Mouse (Mus musculus) liver, embryonic 11.5 days (tissue): ENCODE data around the gene 9430097D07Rik. TPM values are rescaled to one million over a fixed set of nuclear protein-coding genes. Genes with fewer than 3 reads are reported as not detected.

ENCODE experiments used
- ATAC-seq: fragments of 200-750 bp; cut with Nextera tagmentation; replicated peaks from 2 replicates; pipeline ENCODE4 v1.8.0; 2017; ENCODE audit warnings: moderate number of reproducible peaks, mild to moderate bottlenecking, moderate TSS enrichment, moderate library complexity; ENCODE audit not compliant: low FRiP score
- DNase-seq: peaks from one replicate; pipeline ENCODE4 v3.0.0-alpha.2; 2017; ENCODE audit warnings: low spot score
- H3K27ac ChIP-seq: fragments of 300-500 bp; sonication (generic); 2 replicates; pipeline ENCODE4 v1.5.1; 2014; ENCODE audit warnings: mild to moderate bottlenecking, low read depth, low read length, control low read depth
- H3K27me3 ChIP-seq: fragments of 300-500 bp; sonication (generic); replicated peaks from 2 replicates; pipeline ENCODE4 v1.6.1; 2014; ENCODE audit warnings: low read length, mixed read lengths; ENCODE audit not compliant: control insufficient read depth, insufficient read depth
- H3K36me3 ChIP-seq: fragments of 300-500 bp; sonication (generic); 2 replicates; pipeline ENCODE4 v1.6.1; 2014; ENCODE audit warnings: mild to moderate bottlenecking, low read length, moderate library complexity, mixed read lengths; ENCODE audit not compliant: control insufficient read depth, insufficient read depth
- H3K4me1 ChIP-seq: fragments of 300-500 bp; sonication (generic); replicated peaks from 2 replicates; pipeline ENCODE4 v1.6.1; 2014; ENCODE audit warnings: low read length, mixed read lengths; ENCODE audit not compliant: control insufficient read depth, insufficient read depth
- H3K4me2 ChIP-seq: fragments of 300-500 bp; sonication (generic); 2 replicates; pipeline ENCODE4 v1.6.1; 2014; ENCODE audit warnings: mild to moderate bottlenecking, control low read depth, moderate library complexity
- H3K4me3 ChIP-seq: fragments of 300-500 bp; sonication (generic); 2 replicates; pipeline ENCODE4 v1.5.1; 2014; ENCODE audit warnings: low read depth, low read length, control low read depth
- H3K9ac ChIP-seq: fragments of 300-500 bp; sonication (generic); 2 replicates; pipeline ENCODE4 v1.6.1; 2014; ENCODE audit warnings: low read depth, low read length, control low read depth
- H3K9me3 ChIP-seq: fragments of 300-500 bp; sonication (generic); 2 replicates; pipeline ENCODE4 v1.6.1; 2016; ENCODE audit warnings: low read length, inconsistent platforms, mixed read lengths; ENCODE audit not compliant: control insufficient read depth
- WGBS: fragments of 180-500 bp; shearing (Covaris S2); extraction: QIAGEN DNeasy Blood & Tissue Kit; methylation state at CpG from one replicate; pipeline ENCODE4 v1.1.7; 2014; 5-methylcytosine and 5-hydroxymethylcytosine counted together
- polyA plus RNA-seq: library from polyadenylated mRNA; unstranded; fragments of >200 nt; fragmentation: Nextera tagmentation; extraction: Ambion mirVana; gene quantifications from 2 replicates; pipeline ENCODE4 v1.2.1, GENCODE M21; 2014

The 9430097D07Rik gene
- polyA plus RNA-seq, 1 experiment from 2014 or later: not detected

DNA sequence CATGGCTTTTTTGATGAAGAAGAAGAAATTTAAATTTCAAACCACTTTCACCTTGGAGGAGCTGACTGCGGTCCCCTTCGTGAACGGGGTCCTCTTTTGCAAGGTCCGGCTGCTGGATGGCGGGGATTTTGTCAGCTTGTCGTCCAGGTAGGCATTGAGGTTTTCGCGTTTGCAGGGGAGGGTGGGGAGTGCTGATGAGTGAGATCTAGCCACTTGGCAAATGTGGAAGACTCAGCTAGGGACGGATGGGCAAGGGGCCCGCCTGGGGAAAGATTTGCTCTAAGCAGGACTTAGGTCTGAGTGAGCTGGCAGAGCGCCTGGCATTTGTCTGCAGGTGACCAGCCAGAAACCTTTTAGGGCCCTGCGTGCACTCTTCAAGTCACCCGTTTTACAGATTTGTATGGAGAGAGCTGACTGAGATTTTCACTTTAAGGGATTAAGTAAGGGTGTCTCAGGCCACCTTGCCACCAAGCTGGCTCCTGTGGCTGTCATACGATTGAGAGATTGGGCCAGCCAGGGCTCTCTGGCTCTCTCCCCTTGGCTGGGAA lies 39.3 kb downstream of the 9430097D07Rik start:
- DNase-seq (peak; percentile 54), ATAC-seq (no peak)
- WGBS: 2% methylated on average over 14 of the region's 14 CpGs
- Histone ChIP-seq H3K9me3 (no peaks in the 10 kb centered on the region), H3K4me3 (peak overlapping the region; percentile 69), H3K36me3 (no peaks in the 10 kb centered on the region), H3K9ac (peak overlapping the region; percentile 61), H3K4me1 (peaks cover 19% of the 10 kb centered on the region; the same call in 1 of the 2 replicates), H3K27ac (no peak overlapping the region), H3K27me3 (peaks cover 12% of the 10 kb centered on the region), H3K4me2 (peak overlapping the region; percentile 91)

DNA sequence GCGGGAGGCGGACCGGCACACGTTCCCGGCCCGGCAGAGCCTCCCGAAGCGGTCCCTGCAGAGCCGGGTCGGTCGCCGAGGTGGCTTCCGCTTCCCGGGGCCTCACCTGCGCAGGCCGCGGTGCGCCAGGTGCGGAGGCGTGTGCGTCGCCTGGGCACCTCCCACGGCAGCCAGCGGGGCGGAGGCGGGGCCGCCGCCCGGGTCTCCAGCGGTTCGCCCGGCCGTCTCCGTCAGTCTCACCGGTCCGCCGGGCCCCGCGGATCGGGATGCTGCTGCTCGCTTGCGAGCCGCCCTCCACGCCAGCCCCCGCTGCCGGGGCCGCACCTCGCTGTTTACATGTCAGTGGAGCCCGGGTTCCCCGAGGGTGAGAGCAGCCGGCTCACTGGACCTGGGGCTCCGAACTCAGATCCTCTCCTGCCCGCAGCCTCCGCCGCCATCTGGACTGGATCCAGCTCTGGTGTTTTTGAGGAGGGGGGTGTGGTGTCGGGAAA lies 39.9 kb downstream of the 9430097D07Rik start:
- DNase-seq (peak; percentile 65), ATAC-seq (peak; percentile 51; the same call in 1 of the 2 replicates)
- 0% methylated on average over 49 of the region's 56 CpGs for WGBS
- H3K9ac ChIP-seq: peak overlapping the region; percentile 61
- peak overlapping the region; percentile 91 for H3K4me2 ChIP-seq
- H3K36me3 ChIP-seq: no peaks in the 10 kb centered on the region
- H3K27ac ChIP-seq: peak overlapping the region; percentile 52
- peaks cover 12% of the 10 kb centered on the region for H3K27me3 ChIP-seq
- H3K4me3 ChIP-seq: peak overlapping the region; percentile 69
- H3K4me1 ChIP-seq: peaks cover 19% of the 10 kb centered on the region; the same call in 1 of the 2 replicates
- H3K9me3 ChIP-seq: no peaks in the 10 kb centered on the region

DNA sequence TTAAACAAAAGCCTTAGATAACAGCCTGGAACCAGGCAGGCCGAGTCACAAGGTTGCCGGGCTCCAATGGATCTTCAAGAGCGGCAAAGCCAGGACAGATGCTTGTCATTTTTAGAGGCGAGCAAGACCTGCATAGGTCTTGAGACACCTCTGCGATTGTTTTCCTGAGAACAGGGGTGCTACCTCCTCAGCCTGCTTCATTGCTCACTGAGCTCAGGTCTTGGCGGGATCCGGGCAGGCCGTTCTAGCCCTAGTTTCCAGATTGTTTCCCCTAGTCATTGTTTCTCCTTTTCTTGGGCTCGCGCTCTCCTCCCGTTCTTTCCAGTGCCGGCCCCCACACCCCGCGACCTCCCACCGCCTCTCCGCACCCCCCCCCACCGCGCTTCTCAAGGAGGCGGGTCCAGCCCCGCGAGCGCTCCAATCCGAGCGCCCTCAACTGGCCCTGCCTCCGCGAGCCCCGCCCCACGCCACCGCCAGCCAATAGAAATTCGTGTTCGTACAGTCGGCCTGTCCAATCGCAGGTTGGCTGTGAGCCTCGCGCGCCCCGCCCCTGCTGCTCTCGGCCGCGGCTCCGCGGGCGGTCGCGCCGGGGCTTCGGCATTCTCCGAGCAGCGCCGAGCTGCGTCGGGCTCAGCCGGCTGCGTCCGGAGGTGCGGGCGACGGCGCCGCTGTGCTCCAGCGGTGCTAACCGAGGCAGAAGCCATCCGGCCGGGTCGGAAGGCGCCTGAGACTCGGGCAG lies 40.6 kb downstream of the 9430097D07Rik start, which contains the start of gene Fam102a:
Fam102a (plus strand) TSS at position 600 of the 739 bp plus-strand sequence.
- Histone ChIP-seq H3K4me2 (peak within 1 kb of the TSS; percentile 91), H3K27ac (peak within 1 kb of the TSS; percentile 52), H3K9ac (peak within 1 kb of the TSS; percentile 64), H3K36me3 (no peaks in the 10 kb centered on the region), H3K27me3 (peaks cover 12% of the 10 kb centered on the region), H3K4me3 (peak within 1 kb of the TSS; percentile 69), H3K9me3 (no peaks in the 10 kb centered on the region), H3K4me1 (peaks cover 19% of the 10 kb centered on the region; the same call in 1 of the 2 replicates)
- ATAC-seq (peak; percentile 96), DNase-seq (peak; percentile 98)
- WGBS: under 1% methylated on average over 66 of the region's 67 CpGs

DNA sequence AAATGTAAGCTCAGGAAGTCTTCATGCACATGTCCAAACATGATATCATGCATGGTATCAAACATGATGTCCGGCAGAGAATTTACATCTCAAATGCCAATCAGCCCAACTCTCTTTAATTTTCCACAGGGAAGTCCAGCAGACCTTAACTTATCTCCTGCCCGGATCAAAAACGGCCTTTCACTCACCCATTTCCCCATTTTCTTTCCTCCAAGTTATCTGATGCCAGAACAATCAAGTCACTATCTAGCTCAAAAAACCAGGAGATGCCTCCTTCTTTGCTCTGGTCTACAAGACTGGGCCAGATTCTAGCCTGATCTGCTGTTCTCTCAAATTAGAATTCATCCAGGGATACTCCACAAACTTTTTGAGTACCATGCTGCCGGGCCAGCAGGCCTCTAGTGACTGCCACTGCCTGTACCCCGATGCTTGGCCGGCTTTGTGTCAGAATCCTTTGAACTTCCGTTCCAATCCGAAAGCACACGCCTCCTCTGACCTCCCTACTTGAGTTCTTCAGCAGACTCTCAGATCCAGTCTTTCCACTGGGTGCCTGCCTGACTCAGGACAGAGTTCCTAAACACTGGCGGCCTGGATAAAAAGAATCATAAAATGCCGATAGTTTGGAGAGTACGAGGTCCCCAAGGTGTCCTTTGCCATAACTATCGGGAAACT lies 41.3 kb downstream of the 9430097D07Rik start:
- 12% methylated on average over 13 of the region's 13 CpGs for WGBS
- Histone ChIP-seq H3K4me1 (peaks cover 19% of the 10 kb centered on the region; the same call in 1 of the 2 replicates), H3K27me3 (peaks cover 11% of the 10 kb centered on the region), H3K27ac (peak overlapping the region; percentile 15), H3K4me3 (peak overlapping the region; percentile 69), H3K36me3 (no peaks in the 10 kb centered on the region), H3K9ac (peak overlapping the region; percentile 64), H3K9me3 (no peaks in the 10 kb centered on the region), H3K4me2 (peak overlapping the region; percentile 91)
- ATAC-seq (no peak), DNase-seq (no peak)

DNA sequence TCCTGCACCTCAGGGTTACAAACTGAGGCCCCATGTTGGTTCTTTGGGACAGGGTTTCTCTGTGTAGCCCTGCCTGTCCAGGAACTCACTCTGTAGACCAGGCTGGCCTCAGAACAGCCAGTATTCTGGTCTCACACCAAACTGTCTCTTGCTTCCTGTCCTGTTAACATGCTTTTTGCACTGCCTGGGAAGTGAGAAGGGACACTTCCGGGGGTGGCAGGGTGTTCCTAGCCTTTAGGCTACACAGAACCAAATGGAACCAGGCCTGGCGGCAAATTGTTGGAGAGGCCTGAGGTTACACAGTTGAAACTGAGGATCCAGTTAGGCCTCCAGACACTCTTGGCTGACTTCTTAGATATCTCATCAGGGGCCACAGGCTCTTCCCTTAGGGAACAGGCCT lies 42.3 kb downstream of the 9430097D07Rik start:
- WGBS: 78% methylated on average over 2 of the region's 2 CpGs
- Histone ChIP-seq H3K4me1 (peaks cover 19% of the 10 kb centered on the region; the same call in 1 of the 2 replicates), H3K9me3 (no peaks in the 10 kb centered on the region), H3K4me3 (no peak overlapping the region), H3K27me3 (peaks cover 10% of the 10 kb centered on the region), H3K4me2 (no peak overlapping the region), H3K9ac (no peak overlapping the region), H3K36me3 (no peaks in the 10 kb centered on the region), H3K27ac (no peak overlapping the region)
- ATAC-seq: no peak
- no peak for DNase-seq

DNA sequence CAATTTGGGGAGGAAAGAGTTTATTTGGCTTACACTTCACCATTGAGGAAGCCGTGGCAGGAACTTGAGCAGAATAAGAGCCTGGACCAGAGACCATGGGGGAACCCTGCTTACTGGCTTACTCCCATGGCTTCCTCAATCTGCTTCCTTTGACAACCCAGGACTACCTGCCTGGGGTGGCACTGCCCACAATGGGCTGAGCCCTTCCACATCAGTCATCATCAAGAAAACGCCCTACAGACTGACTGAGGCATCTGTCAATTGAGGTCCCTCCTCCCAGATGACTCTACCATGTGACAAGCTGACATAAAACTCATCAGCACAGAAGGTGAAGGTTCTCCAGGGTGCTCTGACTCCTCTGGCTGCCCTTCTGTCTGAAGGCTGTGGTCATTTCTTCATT lies 45.0 kb downstream of the 9430097D07Rik start:
- 0 out of 2 replicates have a peak, but pooled peaks cover 4% of the 10 kb centered on the region for H3K4me1 ChIP-seq
- H3K4me2 ChIP-seq: no peak overlapping the region
- no peaks in the 10 kb centered on the region for H3K9me3 ChIP-seq
- no peak overlapping the region for H3K27ac ChIP-seq
- 62% methylated on average over 2 of the region's 2 CpGs for WGBS
- no peaks in the 10 kb centered on the region for H3K36me3 ChIP-seq
- no peaks in the 10 kb centered on the region for H3K27me3 ChIP-seq
- DNase-seq (no peak), ATAC-seq (no peak)
- no peak overlapping the region for H3K9ac ChIP-seq
- H3K4me3 ChIP-seq: no peak overlapping the region

DNA sequence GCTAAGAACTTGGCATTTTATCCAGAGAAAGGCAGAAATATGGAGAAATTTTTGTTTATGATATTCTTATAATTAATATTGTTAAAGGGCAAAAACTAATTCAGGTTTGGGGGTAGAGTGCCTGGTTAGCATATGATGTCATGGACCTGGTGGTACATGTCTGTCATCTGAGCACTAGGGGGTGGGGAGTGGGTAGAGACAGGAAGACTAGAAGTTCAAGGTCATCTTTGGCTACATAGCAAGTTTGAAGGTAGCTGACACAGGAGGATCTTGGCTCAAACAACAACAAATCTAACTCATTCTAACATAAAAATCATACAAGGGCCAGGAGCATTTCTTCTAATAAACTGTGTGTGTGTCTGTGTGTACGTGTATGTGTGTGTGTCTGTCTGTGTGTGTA lies 47.2 kb downstream of the 9430097D07Rik start:
- DNase-seq (no peak), ATAC-seq (no peak)
- 84% methylated on average over 1 of the region's 1 CpGs for WGBS
- no peaks in the 10 kb centered on the region for H3K9me3 ChIP-seq
- no peak overlapping the region for H3K27ac ChIP-seq
- no peaks in the 10 kb centered on the region for H3K27me3 ChIP-seq
- H3K9ac ChIP-seq: no peak overlapping the region
- H3K4me1 ChIP-seq: no peaks in the 10 kb centered on the region
- H3K36me3 ChIP-seq: no peaks in the 10 kb centered on the region
- H3K4me3 ChIP-seq: no peak overlapping the region
- no peak overlapping the region for H3K4me2 ChIP-seq

DNA sequence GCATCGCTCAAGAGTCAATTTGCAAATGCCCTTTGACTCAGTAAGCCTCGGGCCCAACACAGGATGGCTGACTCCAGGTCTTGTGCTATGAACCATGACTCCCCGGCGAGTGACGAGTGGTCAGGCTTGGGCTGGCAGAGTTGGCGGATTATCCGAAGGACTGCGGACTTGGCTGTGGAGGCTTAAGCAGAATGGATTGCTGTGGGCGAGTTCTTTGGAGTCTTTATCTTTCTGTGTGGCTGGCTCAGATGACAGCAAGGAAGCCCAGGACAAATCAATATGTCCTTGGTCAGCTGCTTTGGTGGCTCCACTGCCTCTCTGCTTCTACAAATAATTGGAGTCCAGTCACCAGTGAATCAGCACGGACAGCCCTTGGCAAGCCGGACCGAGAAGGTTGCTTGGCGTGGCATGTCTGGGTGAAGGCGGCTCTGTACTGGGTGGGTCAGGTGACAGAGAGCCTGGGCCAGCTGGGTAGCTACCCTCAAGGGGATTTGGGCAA lies 48.0 kb downstream of the 9430097D07Rik start:
- ATAC-seq: no peak
- Histone ChIP-seq H3K4me3 (no peak overlapping the region), H3K27me3 (no peaks in the 10 kb centered on the region), H3K9me3 (no peaks in the 10 kb centered on the region), H3K27ac (no peak overlapping the region), H3K36me3 (no peaks in the 10 kb centered on the region), H3K4me1 (no peaks in the 10 kb centered on the region), H3K4me2 (no peak overlapping the region), H3K9ac (no peak overlapping the region)
- WGBS: 74% methylated on average over 14 of the region's 14 CpGs
- no peak for DNase-seq
